Mouse (Mus musculus): ENCODE results near the gene Gli2.

- no peak for TF ChIP-seq POLR2A (IDR thresholded peaks at IDR 0.05; ENCODE audit: extremely low read depth, insufficient read depth, low read length)
- no peak for TF ChIP-seq CTCF (IDR thresholded peaks at IDR 0.05; ENCODE audit: extremely low read depth, insufficient read depth, low read length)
Observed at GRCm38 (mm10) chr1:118910693-118911426, 142.6 kb downstream of the Gli2 start.

Measured in cortical plate, adult 2 months (tissue).